Mouse (Mus musculus) monocyte, adult 5-6 weeks (primary cell): ENCODE data around the gene Cavin4. TPM values are rescaled to one million over a fixed set of nuclear protein-coding genes. Genes with fewer than 3 reads are reported as not detected.
"Not testable (repeated sequence)": the region's sequence is repeated elsewhere in the genome, so short reads cannot be mapped to it uniquely, and the experiment has no call there.

ENCODE experiments used
- ATAC-seq: fragments of 153-309, 156-312 bp; replicated peaks from 2 replicates; pipeline ENCODE4 v1.8.0; 2017; ENCODE audit warnings: mild to moderate bottlenecking; ENCODE audit not compliant: low TSS enrichment, insufficient number of reproducible peaks, severe bottlenecking, poor library complexity, low FRiP score
- total RNA-seq: library from RNA; stranded (forward); fragments of 200-1000, 200-491, 200-594 nt; gene quantifications from 3 replicates; pipeline ENCODE4 v1.2.3, GENCODE M21; 2017

The Cavin4 gene
- total RNA-seq, 1 experiment from 2014 or later: not detected

- no peak for ATAC-seq
These were observed 2.4 kb upstream of the Cavin4 start for GRCm38 (mm10) chr4:48660619-48661575.

GRCm38 (mm10) chr4:48664021-48664420 lies 707 bp downstream of the Cavin4 start:
- no peak for ATAC-seq

- no peak for ATAC-seq
These were observed 4.0 kb downstream of the Cavin4 start for GRCm38 (mm10) chr4:48667279-48667678.

- no peak for ATAC-seq
These were observed 9.6 kb downstream of the Cavin4 start for GRCm38 (mm10) chr4:48672915-48673314.

GRCm38 (mm10) chr4:48674412-48674811 lies 11.1 kb downstream of the Cavin4 start:
- no peak for ATAC-seq

GRCm38 (mm10) chr4:48676570-48677185 lies 13.4 kb downstream of the Cavin4 start:
- no peak for ATAC-seq

- no peak for ATAC-seq
These were observed 14.0 kb downstream of the Cavin4 start for GRCm38 (mm10) chr4:48677276-48677675.

GRCm38 (mm10) chr4:48677812-48678211 lies 14.5 kb downstream of the Cavin4 start:
- no peak for ATAC-seq

- no peak for ATAC-seq
These were observed 15.5 kb downstream of the Cavin4 start for GRCm38 (mm10) chr4:48678793-48679192.

GRCm38 (mm10) chr4:48679728-48680127 lies 16.4 kb downstream of the Cavin4 start:
- not testable (repeated sequence) for ATAC-seq

- ATAC-seq: no peak
These were observed 16.9 kb downstream of the Cavin4 start for GRCm38 (mm10) chr4:48680214-48680613.

GRCm38 (mm10) chr4:48680648-48681343 lies 17.5 kb downstream of the Cavin4 start:
- no peak for ATAC-seq

GRCm38 (mm10) chr4:48683126-48683525 lies 19.8 kb downstream of the Cavin4 start:
- no peak for ATAC-seq

- not testable (repeated sequence) for ATAC-seq
These were observed 20.4 kb downstream of the Cavin4 start for GRCm38 (mm10) chr4:48683633-48684209.

- ATAC-seq: no peak
These were observed 21.4 kb downstream of the Cavin4 start for GRCm38 (mm10) chr4:48684593-48685187.

- no peak for ATAC-seq
These were observed 24.8 kb downstream of the Cavin4 start for GRCm38 (mm10) chr4:48688148-48688547.

- ATAC-seq: no peak
These were observed 27.3 kb downstream of the Cavin4 start for GRCm38 (mm10) chr4:48690640-48691039.

GRCm38 (mm10) chr4:48691793-48692437 lies 28.6 kb downstream of the Cavin4 start:
- no peak for ATAC-seq
